Comparison of ENCODE assay signal across 9 mouse cellular contexts in the genomic region with DNA sequence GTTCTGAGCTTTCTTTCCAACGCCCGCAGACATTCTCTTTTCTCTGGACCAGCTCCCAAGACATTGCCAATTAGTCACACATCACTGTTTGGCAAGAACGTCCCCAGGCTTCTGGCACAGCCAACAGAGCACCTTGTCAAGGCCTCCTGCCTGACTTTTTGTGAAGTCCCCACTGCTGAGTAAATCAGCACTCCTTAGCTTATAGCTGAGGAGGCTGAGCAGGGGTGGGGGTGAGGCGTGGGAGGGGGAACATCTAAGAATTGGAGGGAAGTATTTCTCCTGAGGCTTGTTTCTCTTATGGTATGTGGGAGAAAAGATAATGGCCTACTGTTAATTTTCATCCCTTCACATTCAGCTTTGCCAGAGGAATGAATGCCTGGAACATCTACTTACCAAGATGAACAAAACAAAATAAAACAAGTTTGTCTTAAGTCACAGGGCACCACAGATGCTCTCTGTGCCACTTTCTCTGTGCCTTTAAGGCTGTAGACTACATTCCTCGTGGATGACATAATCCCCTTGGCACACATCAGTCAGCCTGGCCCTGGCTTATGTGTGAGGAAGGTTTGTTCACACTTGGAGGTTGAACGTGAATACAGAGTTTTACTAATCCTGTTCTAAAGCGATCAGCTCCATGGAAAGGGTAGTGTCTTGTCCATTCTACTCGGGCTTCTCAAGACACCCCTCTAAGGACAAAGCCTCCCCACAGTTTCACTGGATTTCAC.
DNase-seq lines count a peak whose midpoint lies in the region; ATAC-seq lines count a peak whose summit lies in the region.
"Had no signal": no experiment of that assay in that cellular context is flagged by ENCODE, and none has a peak within 500 bp of the region (broad histone marks: within the 10 kb centered on the region; RNA-seq: fewer than 3 reads in every experiment).

No protein-coding gene starts in this region.

- no peak overlapping the region for H3K27ac ChIP-seq in hindbrain, embryonic 12.5 days
- H3K27ac ChIP-seq in hindbrain, embryonic 10.5 days = no peak overlapping the region

- DNase-seq in hindbrain, embryonic 10.5 days (ENCODE audit: low spot score) = no peak
- peak; percentile 44 for DNase-seq in cerebellum, adult 9-10 months
- peak; percentile 29 for DNase-seq in heart, postnatal 4 days
- DNase-seq in lung, postnatal 14 days = peak; percentile 25
- DNase-seq in layer of hippocampus, postnatal 25 days (ENCODE audit: extremely low spot score in 1 of 2, low spot score in 1 of 2) = no peak
- DNase-seq in left cerebral cortex, postnatal 14 days (ENCODE audit: low spot score in 2 of 2) = no peak
- no peak for DNase-seq in right cerebral cortex, postnatal 14 days

- H3K9me3 ChIP-seq in hindbrain, embryonic 12.5 days (replicated peaks) = no peaks in the 10 kb centered on the region
- no peaks in the 10 kb centered on the region for H3K9me3 ChIP-seq in hindbrain, embryonic 10.5 days
- H3K9me3 ChIP-seq: G1E had no signal

- ATAC-seq in hindbrain, embryonic 12.5 days (ENCODE audit: low FRiP score) = peak; percentile 54; the same call in 1 of the 2 replicates

- H3K9ac ChIP-seq in hindbrain, embryonic 12.5 days = no peak overlapping the region

- no peak overlapping the region for H3K4me3 ChIP-seq in hindbrain, embryonic 12.5 days
- no peak overlapping the region for H3K4me3 ChIP-seq in hindbrain, embryonic 10.5 days

- H3K36me3 ChIP-seq in hindbrain, embryonic 12.5 days = no peaks in the 10 kb centered on the region
- H3K36me3 ChIP-seq in hindbrain, embryonic 10.5 days = no peaks in the 10 kb centered on the region
- H3K36me3 ChIP-seq: G1E had no signal

- no peak overlapping the region for H3K4me2 ChIP-seq in hindbrain, embryonic 12.5 days (replicated peaks)

- intact Hi-C loops in left cerebral cortex, postnatal 14 days (cut with DNase I) = no loop called here

- H3K27me3 ChIP-seq in hindbrain, embryonic 12.5 days = no peaks in the 10 kb centered on the region
- no peaks in the 10 kb centered on the region for H3K27me3 ChIP-seq in hindbrain, embryonic 10.5 days (ENCODE audit: insufficient read depth, poor library complexity, severe bottlenecking)

- 60% methylated on average over 8 of the region's 8 CpGs for WGBS in hindbrain, embryonic 12.5 days
- 52% methylated on average over 8 of the region's 8 CpGs for WGBS in hindbrain, embryonic 10.5 days

- 0 out of 2 replicates have a peak, but pooled peaks cover 2% of the 10 kb centered on the region for H3K4me1 ChIP-seq in hindbrain, embryonic 12.5 days
- 0 out of 2 replicates have a peak, but pooled peaks cover 3% of the 10 kb centered on the region for H3K4me1 ChIP-seq in hindbrain, embryonic 10.5 days (replicated peaks)

Comparison
In these comparisons a context has a peak if more than half of its experiments do, and no peak if none do; other contexts are left out.
1. DNase-seq: peak in cerebellum, adult 9-10 months (single experiment), heart, postnatal 4 days (single experiment) and lung, postnatal 14 days (single experiment); none in hindbrain, embryonic 10.5 days (single experiment), layer of hippocampus, postnatal 25 days (0 of 2), left cerebral cortex, postnatal 14 days (0 of 2) and right cerebral cortex, postnatal 14 days (single experiment).